Comparison of ENCODE assay signal across 8 mouse cellular contexts in genomic region chr1:42693852-42694251, GRCm38 (mm10). TPM values are rescaled to one million over a fixed set of nuclear protein-coding genes. Genes with fewer than 3 reads are reported as not detected.
A peak's percentile ranks its signal among the peaks of the same experiment; 100 is the strongest.
DNase-seq lines count a peak whose midpoint lies in the region; ATAC-seq and TF ChIP-seq lines count a peak whose summit lies in the region.

No protein-coding gene starts in this region.

- no peaks in the 10 kb centered on the region for H3K4me1 ChIP-seq in ES-Bruce4 (ENCODE audit: control insufficient read depth, insufficient read depth, low read length)
- H3K4me1 ChIP-seq in forebrain, embryonic 11.5 days (replicated peaks; ENCODE audit: control insufficient read depth, insufficient read depth, low read length): peaks cover 8% of the 10 kb centered on the region
- H3K4me1 ChIP-seq in kidney, embryonic 14.5 days (ENCODE audit: control insufficient read depth, insufficient read depth, low read length): no peaks in the 10 kb centered on the region
- peaks cover 23% of the 10 kb centered on the region for H3K4me1 ChIP-seq in midbrain, embryonic 10.5 days

- peak overlapping the region; percentile 61 for H3K4me2 ChIP-seq in forebrain, embryonic 11.5 days (ENCODE audit: low read depth, low read length, severe bottlenecking)
- H3K4me2 ChIP-seq in kidney, embryonic 14.5 days (replicated peaks; ENCODE audit: low read depth, low read length): peak overlapping the region; percentile 40

- H3K27me3 ChIP-seq in ES-Bruce4 (ENCODE audit: control insufficient read depth, insufficient read depth, low read length, poor library complexity, severe bottlenecking): peaks cover 43% of the 10 kb centered on the region
- H3K27me3 ChIP-seq in forebrain, embryonic 11.5 days (ENCODE audit: control insufficient read depth, insufficient read depth, low read length): no peaks in the 10 kb centered on the region; the same call in 1 of the 2 replicates
- H3K27me3 ChIP-seq in kidney, embryonic 14.5 days (ENCODE audit: control insufficient read depth, insufficient read depth, low read length): peaks cover 90% of the 10 kb centered on the region
- H3K27me3 ChIP-seq in midbrain, embryonic 10.5 days (ENCODE audit: low read depth, poor library complexity, severe bottlenecking): peaks cover 50% of the 10 kb centered on the region; the same call in 1 of the 2 replicates

- H3K27ac ChIP-seq in ES-Bruce4 (ENCODE audit: insufficient read depth, low read length): no peak overlapping the region
- peak overlapping the region; percentile 97 for H3K27ac ChIP-seq in forebrain, embryonic 11.5 days (ENCODE audit: low read depth, low read length)
- peak overlapping the region; percentile 83 for H3K27ac ChIP-seq in kidney, embryonic 14.5 days (ENCODE audit: low read depth, low read length)
- peak overlapping the region; percentile 99 for H3K27ac ChIP-seq in midbrain, embryonic 10.5 days (replicated peaks)

- peak; percentile 66 to 68 for DNase-seq in cerebellum, postnatal 10 days
- no peak for DNase-seq in cerebellum, adult 9-11 months
- peak; percentile 80 for DNase-seq in forebrain, embryonic 11.5 days (ENCODE audit: low spot score)
- peak; percentile 69 for DNase-seq in midbrain, embryonic 10.5 days (ENCODE audit: low spot score)
- DNase-seq in c-Kit-positive CD71-positive TER-119-positive erythroid progenitor cells, embryonic 14.5 days (ENCODE audit: low spot score): no peak
- DNase-seq in gastrocnemius, postnatal 10 days: no peak

- TF ChIP-seq EP300 in ES-Bruce4 (IDR thresholded peaks at IDR 0.05; ENCODE audit: insufficient read depth, low read depth, low read length): no peak

- no peak for TF ChIP-seq POLR2A in ES-Bruce4 (IDR thresholded peaks at IDR 0.05; ENCODE audit: insufficient read depth, low read length)

- H3K9ac ChIP-seq in ES-Bruce4 (ENCODE audit: low read depth, poor library complexity, severe bottlenecking): 0 out of 2 replicates have a peak overlapping the region, but pooled peaks have one; percentile 24
- H3K9ac ChIP-seq in forebrain, embryonic 11.5 days (ENCODE audit: low read length): peak overlapping the region; percentile 86
- H3K9ac ChIP-seq in kidney, embryonic 14.5 days (ENCODE audit: low read depth, low read length): peak overlapping the region; percentile 38

- no peaks in the 10 kb centered on the region for H3K36me3 ChIP-seq in ES-Bruce4 (ENCODE audit: control insufficient read depth, insufficient read depth, low read length, poor library complexity, severe bottlenecking)
- H3K36me3 ChIP-seq in forebrain, embryonic 11.5 days (ENCODE audit: control insufficient read depth, insufficient read depth, low read length): peaks cover 2% of the 10 kb centered on the region; the same call in 1 of the 2 replicates
- H3K36me3 ChIP-seq in kidney, embryonic 14.5 days (ENCODE audit: control insufficient read depth, insufficient read depth, low read length): no peaks in the 10 kb centered on the region
- H3K36me3 ChIP-seq in midbrain, embryonic 10.5 days: peaks cover 21% of the 10 kb centered on the region

- H3K4me3 ChIP-seq in ES-Bruce4 (ENCODE audit: low read depth, low read length): peak overlapping the region; percentile 55
- peak overlapping the region; percentile 95 for H3K4me3 ChIP-seq in forebrain, embryonic 11.5 days (ENCODE audit: low read depth, low read length)
- peak overlapping the region; percentile 59 for H3K4me3 ChIP-seq in kidney, embryonic 14.5 days (ENCODE audit: low read length)
- H3K4me3 ChIP-seq in midbrain, embryonic 10.5 days: peak overlapping the region; percentile 99

- no peak for TF ChIP-seq CTCF in ES-Bruce4 (IDR thresholded peaks at IDR 0.05; ENCODE audit: low read depth, low read length)

- no peak; the same call in 1 of the 2 replicates for ATAC-seq in forebrain, embryonic 11.5 days (replicated peaks; ENCODE audit: low FRiP score)
- ATAC-seq in kidney, embryonic 14.5 days (ENCODE audit: low FRiP score, low TSS enrichment): no peak

- WGBS in forebrain, embryonic 11.5 days: 1% methylated on average over 22 of the region's 22 CpGs
- WGBS in kidney, embryonic 14.5 days: under 1% methylated on average over 22 of the region's 22 CpGs
- 0% methylated on average over 22 of the region's 22 CpGs for WGBS in midbrain, embryonic 10.5 days

- H3K9me3 ChIP-seq in ES-Bruce4 (replicated peaks; ENCODE audit: control insufficient read depth, insufficient read depth, low read length, poor library complexity, severe bottlenecking): no peaks in the 10 kb centered on the region
- H3K9me3 ChIP-seq in forebrain, embryonic 11.5 days (ENCODE audit: control insufficient read depth, low read length): no peaks in the 10 kb centered on the region
- H3K9me3 ChIP-seq in kidney, embryonic 14.5 days (ENCODE audit: control insufficient read depth, low read length): no peaks in the 10 kb centered on the region
- no peaks in the 10 kb centered on the region for H3K9me3 ChIP-seq in midbrain, embryonic 10.5 days (replicated peaks)

RNA-seq across cellular contexts. Expression of gene Pou3f3, which starts 1.7 kb away (rescaled TPM):
- 0.18 TPM in 2 replicates for polyA plus RNA-seq in ES-Bruce4 (2011; ENCODE audit: insufficient read depth, insufficient read length, low read depth, missing spikeins)
- polyA plus RNA-seq in forebrain, embryonic 11.5 days (2014; fragmentation: Nextera tagmentation; extraction: Ambion mirVana): 28.5 and 29.3 TPM in 2 replicates
- polyA plus RNA-seq in kidney, embryonic 14.5 days (2014; fragmentation: Nextera tagmentation; extraction: Ambion mirVana): 8.5 and 8.8 TPM in 2 replicates
- 18.2 and 22.2 TPM in 2 replicates for polyA plus RNA-seq in midbrain, embryonic 10.5 days (2016; fragmentation: Nextera tagmentation; extraction: Ambion mirVana)
- under 1 TPM; 0.12 to 0.16 TPM for total RNA-seq in gastrocnemius, postnatal 10 days (2021)

Comparison
In these comparisons a context has a peak if more than half of its experiments do, and no peak if none do; other contexts are left out.
1. DNase-seq: peak in cerebellum, postnatal 10 days (2 of 2), forebrain, embryonic 11.5 days (single experiment) and midbrain, embryonic 10.5 days (single experiment); none in cerebellum, adult 9-11 months (single experiment), c-Kit-positive CD71-positive TER-119-positive erythroid progenitor cells, embryonic 14.5 days (single experiment) and gastrocnemius, postnatal 10 days (single experiment).
2. H3K9ac ChIP-seq: peak in every context shown above with its lines; median percentile 86 in forebrain, embryonic 11.5 days; 38 in kidney, embryonic 14.5 days; 24 in ES-Bruce4.
3. Peak in every context shown above with its lines, with median percentiles within 50 percentile points of each other: H3K4me3 ChIP-seq.